Mouse (Mus musculus) testis, adult 2 months (tissue): ENCODE measurements at regions not wholly inside any gene's neighbourhood (a gene's known extent, or its start where the extent isn't known, plus 50 kb on each side); places are given as distances from the start of the nearest gene placed in this dataset.

Experiments
- H3K27ac ChIP-seq: fragments of 200-500 bp; 2 replicates; pipeline ENCODE4 v1.5.1; 2012; ENCODE audit warnings: low read depth, low read length; ENCODE audit not compliant: control insufficient read depth, insufficient read depth
- H3K27me3 ChIP-seq: fragments of 200-500 bp; 2 replicates; pipeline ENCODE4 v1.6.1; 2012; ENCODE audit warnings: mild to moderate bottlenecking, low read length, moderate library complexity; ENCODE audit not compliant: control insufficient read depth, insufficient read depth
- H3K36me3 ChIP-seq: fragments of 200-500 bp; 2 replicates; pipeline ENCODE4 v1.6.1; 2012; ENCODE audit warnings: mild to moderate bottlenecking, low read length; ENCODE audit not compliant: control insufficient read depth, insufficient read depth
- H3K4me1 ChIP-seq: fragments of 200-500 bp; 2 replicates; pipeline ENCODE4 v1.6.1; 2012; ENCODE audit warnings: low read length; ENCODE audit not compliant: control insufficient read depth, insufficient read depth
- H3K4me3 ChIP-seq: fragments of 200-500 bp; 2 replicates; pipeline ENCODE4 v1.5.1; 2012; ENCODE audit warnings: low read depth, mild to moderate bottlenecking, low read length, moderate library complexity, mixed read lengths; ENCODE audit not compliant: control insufficient read depth
- CTCF ChIP-seq: fragments of 200-500 bp; IDR thresholded peaks from 2 replicates; pipeline ENCODE4 v1.5.1; 2012; ENCODE audit warnings: low read depth, mild to moderate bottlenecking, inconsistent platforms, low read length, moderate library complexity; ENCODE audit not compliant: control insufficient read depth, insufficient read depth, insufficient replicate concordance
- POLR2A ChIP-seq: fragments of 200-500 bp; IDR thresholded peaks from 2 replicates; pipeline ENCODE4 v1.6.1; 2012; ENCODE audit warnings: low read depth, mild to moderate bottlenecking, inconsistent platforms, low read length, moderate library complexity; ENCODE audit not compliant: control insufficient read depth

DNA sequence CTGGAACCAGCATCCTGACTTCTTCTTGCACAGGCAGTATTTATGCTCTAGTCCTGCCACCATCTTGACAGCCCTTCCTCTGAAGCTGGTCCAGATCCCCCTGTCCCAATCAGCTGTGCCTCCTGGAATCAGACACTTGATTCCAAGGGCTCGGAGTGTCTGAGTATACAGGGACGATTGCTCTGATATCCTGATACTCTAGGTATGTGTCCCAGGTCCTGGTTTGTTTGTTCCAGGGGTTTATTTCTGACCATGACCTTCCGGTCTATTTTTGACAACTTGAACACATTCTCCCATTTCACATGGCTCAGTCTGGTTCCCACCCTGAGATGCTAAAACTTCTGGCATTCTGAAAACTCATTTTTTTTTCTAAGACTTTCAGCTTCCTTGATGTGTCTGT, 85.8 kb upstream of the 1700025G04Rik start:
- Histone ChIP-seq H3K27ac (no peak overlapping the region), H3K36me3 (no peaks in the 10 kb centered on the region), H3K4me3 (no peak overlapping the region), H3K4me1 (no peaks in the 10 kb centered on the region), H3K27me3 (no peaks in the 10 kb centered on the region)
- TF ChIP-seq POLR2A, result no peak
- no peak for TF ChIP-seq CTCF

DNA sequence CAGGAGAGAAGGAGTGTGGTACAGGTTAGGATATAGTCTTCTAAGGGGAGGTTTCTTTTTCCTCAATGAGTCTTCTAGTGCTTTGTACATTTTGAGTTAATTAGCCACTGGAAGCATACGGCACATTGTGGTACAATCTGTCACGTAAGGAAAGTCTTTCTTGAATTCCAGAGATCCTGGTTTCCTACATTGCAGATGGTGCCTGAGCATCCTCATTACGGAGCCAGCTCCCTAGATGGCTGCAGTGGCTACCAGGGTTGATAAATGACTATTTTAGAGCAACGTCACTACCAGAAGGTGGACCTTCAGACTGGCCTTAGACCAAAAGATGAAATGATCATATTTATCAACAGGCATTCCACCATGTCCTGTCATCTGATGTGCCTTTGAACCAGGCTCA, 84.5 kb upstream of the 1700025G04Rik start:
- Histone ChIP-seq H3K4me1 (no peaks in the 10 kb centered on the region), H3K27me3 (no peaks in the 10 kb centered on the region), H3K27ac (no peak overlapping the region), H3K4me3 (no peak overlapping the region), H3K36me3 (no peaks in the 10 kb centered on the region)
- TF ChIP-seq POLR2A, result no peak
- TF ChIP-seq CTCF, result no peak

DNA sequence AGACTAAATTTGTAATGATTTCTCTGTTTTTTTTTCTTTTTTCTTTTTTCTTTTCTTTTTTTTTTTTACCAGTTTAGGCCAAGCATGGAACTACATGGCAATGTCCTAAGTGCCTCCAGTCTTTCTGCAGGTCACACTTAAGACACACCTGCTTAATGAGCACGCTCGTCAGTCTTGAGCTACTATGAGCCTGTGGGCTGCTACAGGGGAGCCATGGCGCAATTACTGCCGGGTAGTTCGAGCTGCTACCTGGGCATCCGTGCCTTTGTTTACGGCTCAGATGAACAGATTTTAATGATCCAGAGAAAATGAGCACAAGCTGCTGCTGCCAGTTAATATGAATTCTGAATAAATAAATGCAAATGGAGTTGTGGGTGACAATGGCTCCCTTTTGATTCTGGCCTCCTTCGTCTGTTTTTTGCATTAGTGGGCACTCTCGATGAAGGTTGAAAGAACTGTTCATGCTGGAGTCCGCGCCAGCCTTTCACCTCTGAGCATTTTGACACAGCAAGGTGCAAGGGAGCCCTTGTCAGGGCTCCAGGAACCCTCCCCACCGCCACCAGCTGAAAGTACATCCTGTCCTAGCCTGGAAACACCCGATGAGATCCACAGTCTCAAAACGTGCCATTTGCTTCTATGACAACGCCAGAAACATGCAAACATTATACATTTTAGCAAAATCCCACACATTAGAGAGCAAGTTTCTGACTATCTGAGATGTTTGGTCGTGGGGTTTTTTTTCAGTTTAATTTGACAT, 81.3 kb upstream of the 1700025G04Rik start:
- TF ChIP-seq POLR2A (no peak), CTCF (no peak)
- H3K4me3 ChIP-seq, result no peak overlapping the region
- no peaks in the 10 kb centered on the region for H3K27me3 ChIP-seq
- H3K36me3 ChIP-seq, result no peaks in the 10 kb centered on the region
- no peak overlapping the region for H3K27ac ChIP-seq
- H3K4me1 ChIP-seq, result no peaks in the 10 kb centered on the region

DNA sequence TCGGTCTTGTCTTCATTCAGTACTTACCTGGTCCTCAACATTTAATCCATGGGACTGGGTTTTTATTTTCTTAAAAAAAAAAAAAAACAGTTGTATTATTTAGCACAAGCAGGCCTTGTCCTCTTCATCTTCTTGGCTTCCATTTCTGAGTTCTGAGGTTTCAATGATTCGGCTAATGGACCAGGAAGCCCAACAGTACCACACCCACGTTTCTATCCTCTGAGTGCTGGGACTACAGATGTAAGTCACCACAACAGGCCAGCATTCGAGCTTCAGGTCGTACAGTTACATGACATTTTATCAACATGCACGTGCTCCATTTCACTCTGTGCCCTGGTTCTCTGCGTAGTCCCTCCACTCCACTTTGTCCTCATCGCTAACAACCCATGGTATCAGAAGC, 80.7 kb upstream of the 1700025G04Rik start:
- H3K36me3 ChIP-seq, result no peaks in the 10 kb centered on the region
- H3K27me3 ChIP-seq, result no peaks in the 10 kb centered on the region
- no peak overlapping the region for H3K4me3 ChIP-seq
- no peaks in the 10 kb centered on the region for H3K4me1 ChIP-seq
- H3K27ac ChIP-seq, result no peak overlapping the region
- TF ChIP-seq POLR2A (no peak), CTCF (no peak)

DNA sequence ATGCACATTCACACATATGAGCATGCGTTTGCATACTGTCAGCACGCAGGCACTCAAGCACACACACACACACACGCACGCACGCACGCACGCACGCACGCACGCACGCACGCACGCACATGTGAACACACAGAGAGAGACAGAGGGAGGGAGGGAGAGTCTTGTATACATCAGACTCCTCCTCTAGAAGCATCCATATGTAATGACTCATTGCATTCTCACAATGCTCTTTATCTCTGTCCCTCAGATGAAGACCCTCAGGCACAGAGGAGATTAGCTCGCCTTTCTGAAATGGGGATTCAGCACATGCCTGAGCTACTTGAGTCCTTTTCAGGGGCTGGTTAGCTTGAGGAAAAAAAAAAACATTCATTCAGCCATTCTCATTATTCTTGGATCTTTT, 79.6 kb upstream of the 1700025G04Rik start:
- H3K27ac ChIP-seq, result no peak overlapping the region
- H3K27me3 ChIP-seq, result no peaks in the 10 kb centered on the region
- TF ChIP-seq POLR2A (no peak), CTCF (no peak)
- no peaks in the 10 kb centered on the region for H3K4me1 ChIP-seq
- no peak overlapping the region for H3K4me3 ChIP-seq
- no peaks in the 10 kb centered on the region for H3K36me3 ChIP-seq

DNA sequence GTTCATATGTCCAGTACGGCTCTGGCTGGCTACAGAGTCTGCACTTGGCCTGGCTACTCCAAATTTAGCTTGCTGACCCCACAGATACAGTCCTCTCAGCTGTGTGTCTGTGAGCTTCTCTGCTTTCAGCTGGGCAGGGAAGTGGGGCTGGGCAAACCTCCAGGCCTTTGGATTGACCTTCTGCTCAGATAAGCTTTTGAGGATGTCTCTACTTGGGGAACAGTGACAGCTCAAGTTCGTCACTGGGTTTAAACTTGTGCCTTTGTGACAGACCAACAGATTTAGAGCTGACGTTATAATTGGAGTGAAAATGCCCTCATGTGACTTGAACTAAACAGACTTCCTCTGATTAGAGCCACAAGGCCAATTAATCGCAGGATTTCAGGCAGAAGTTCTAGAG, 78.4 kb upstream of the 1700025G04Rik start:
- H3K4me3 ChIP-seq, result no peak overlapping the region
- no peak overlapping the region for H3K27ac ChIP-seq
- no peaks in the 10 kb centered on the region for H3K27me3 ChIP-seq
- TF ChIP-seq CTCF (no peak), POLR2A (no peak)
- no peaks in the 10 kb centered on the region for H3K36me3 ChIP-seq
- no peaks in the 10 kb centered on the region for H3K4me1 ChIP-seq

DNA sequence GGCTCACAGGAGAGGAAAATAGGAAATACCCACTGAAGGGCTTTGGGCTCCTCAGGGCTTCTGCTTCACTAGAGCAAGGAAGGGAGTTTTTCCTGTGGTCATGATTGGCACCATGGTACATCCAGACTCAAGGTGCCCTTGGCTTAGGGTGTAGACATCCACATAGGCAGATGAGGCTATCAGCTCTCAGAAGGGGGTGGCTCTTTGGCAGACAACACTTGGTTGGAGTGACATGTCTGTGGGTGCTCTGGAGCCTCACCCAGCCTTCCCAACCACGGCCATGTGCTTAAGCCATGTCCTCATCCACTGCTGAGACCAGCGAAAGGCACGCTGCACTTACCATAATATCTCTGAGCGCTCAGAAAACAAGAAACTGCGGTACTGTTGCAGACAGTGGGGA, 77.8 kb upstream of the 1700025G04Rik start:
- no peaks in the 10 kb centered on the region for H3K27me3 ChIP-seq
- TF ChIP-seq CTCF (no peak), POLR2A (no peak)
- H3K27ac ChIP-seq, result no peak overlapping the region
- H3K4me1 ChIP-seq, result no peaks in the 10 kb centered on the region
- no peaks in the 10 kb centered on the region for H3K36me3 ChIP-seq
- H3K4me3 ChIP-seq, result no peak overlapping the region
